Mouse (Mus musculus) gastrocnemius, postnatal 10 days (tissue): ENCODE data around the gene Smim20. TPM values are rescaled to one million over a fixed set of nuclear protein-coding genes. Genes with fewer than 3 reads are reported as not detected.

ENCODE experiments used
- DNase-seq: peaks from one replicate; pipeline ENCODE4 v3.0.0; 2021; ENCODE audit warnings: mixed read lengths
- total RNA-seq, 2 experiments: library from RNA; stranded (reverse); gene quantifications; 2 replicates each; pipeline ENCODE4 v1.2.3; 2021

Gene Smim20
- total RNA-seq, 2 experiments from 2014 or later: 94.9 to 103 TPM

GRCm38 (mm10) chr5:53306864-53307263, 40.0 kb downstream of the Smim20 start:
- DNase-seq: no peak

GRCm38 (mm10) chr5:53307437-53307836, 40.6 kb downstream of the Smim20 start:
- DNase-seq: no peak

- DNase-seq: peak; percentile 17
Observed at GRCm38 (mm10) chr5:53314404-53315167, 47.7 kb downstream of the Smim20 start.

- no peak for DNase-seq
Observed at GRCm38 (mm10) chr5:53315829-53316228, 48.9 kb downstream of the Smim20 start.

GRCm38 (mm10) chr5:53317396-53317795, 50.5 kb downstream of the Smim20 start:
- DNase-seq: no peak

GRCm38 (mm10) chr5:53317885-53318466, 51.1 kb downstream of the Smim20 start:
- no peak for DNase-seq

GRCm38 (mm10) chr5:53320331-53320730, 53.4 kb downstream of the Smim20 start:
- no peak for DNase-seq

GRCm38 (mm10) chr5:53321901-53322300, 55.0 kb downstream of the Smim20 start:
- DNase-seq: no peak

- no peak for DNase-seq
Observed at GRCm38 (mm10) chr5:53322471-53322870, 55.6 kb downstream of the Smim20 start.

- DNase-seq: no peak
Observed at GRCm38 (mm10) chr5:53323121-53323520, 56.2 kb downstream of the Smim20 start.

GRCm38 (mm10) chr5:53324256-53324655, 57.4 kb downstream of the Smim20 start:
- DNase-seq: no peak

- DNase-seq: no peak
Observed at GRCm38 (mm10) chr5:53324791-53325190, 57.9 kb downstream of the Smim20 start.

- peak; percentile 71 for DNase-seq
Observed at GRCm38 (mm10) chr5:53326023-53326422, 59.1 kb downstream of the Smim20 start.

- no peak for DNase-seq
Observed at GRCm38 (mm10) chr5:53326491-53326890, 59.6 kb downstream of the Smim20 start.

Other genes with a start within 250 kb of the Smim20 start
- not detected for gene Slc34a2, start 229.0 kb upstream of the Smim20 start, total RNA-seq
- 10 to 100 TPM; 92.0 to 94.9 TPM for gene Sel1l3, start 53.2 kb upstream of the Smim20 start, total RNA-seq
- 10 to 100 TPM; 32.2 to 45.3 TPM for gene Rbpj, start 199.1 kb downstream of the Smim20 start, total RNA-seq